Mouse (Mus musculus) stomach, embryonic 16.5 days (tissue): ENCODE measurements around the gene Hbp1. TPM values are rescaled to one million over a fixed set of nuclear protein-coding genes. Genes with fewer than 3 reads are reported as not detected.

Experiments used
- ATAC-seq: fragments of 200-750 bp; cut with Nextera tagmentation; 2 replicates; pipeline ENCODE4 v1.8.0; 2017; ENCODE audit warnings: moderate number of reproducible peaks, moderate TSS enrichment; ENCODE audit not compliant: insufficient read depth, low FRiP score
- H3K27ac ChIP-seq: fragments of 300-500 bp; sonication (generic); 2 replicates; pipeline ENCODE4 v1.5.1; 2014; ENCODE audit warnings: low read length
- H3K27me3 ChIP-seq: fragments of 300-500 bp; sonication (generic); 2 replicates; pipeline ENCODE4 v1.6.1; 2014; ENCODE audit warnings: low read length, control low read depth, mixed read lengths; ENCODE audit not compliant: control insufficient read depth, insufficient read depth
- H3K36me3 ChIP-seq: fragments of 300-500 bp; sonication (generic); 2 replicates; pipeline ENCODE4 v1.6.1; 2014; ENCODE audit warnings: low read length; ENCODE audit not compliant: control insufficient read depth, insufficient read depth
- H3K4me1 ChIP-seq: fragments of 300-500 bp; sonication (generic); 2 replicates; pipeline ENCODE4 v1.6.1; 2014; ENCODE audit warnings: low read length, control low read depth, mixed read lengths; ENCODE audit not compliant: control insufficient read depth, insufficient read depth
- H3K4me2 ChIP-seq: fragments of 300-500 bp; sonication (generic); 2 replicates; pipeline ENCODE4 v1.6.1; 2014; ENCODE audit warnings: low read depth, low read length, mixed read lengths
- H3K4me3 ChIP-seq: fragments of 300-500 bp; sonication (generic); replicated peaks from 2 replicates; pipeline ENCODE4 v1.5.1; 2014; ENCODE audit warnings: mild to moderate bottlenecking, low read length
- H3K9ac ChIP-seq: fragments of 300-500 bp; sonication (generic); 2 replicates; pipeline ENCODE4 v1.6.1; 2014; ENCODE audit warnings: low read length
- H3K9me3 ChIP-seq: fragments of 300-500 bp; sonication (generic); replicated peaks from 2 replicates; pipeline ENCODE4 v1.6.1; 2016; ENCODE audit warnings: low read length, control low read depth; ENCODE audit not compliant: control insufficient read depth
- WGBS: fragments of 180-500 bp; shearing (Covaris S2); extraction: QIAGEN DNeasy Blood & Tissue Kit; methylation state at CpG from one replicate; pipeline ENCODE4 v1.1.7; 2014; 5-methylcytosine and 5-hydroxymethylcytosine counted together
- polyA plus RNA-seq: library from polyadenylated mRNA; unstranded; fragments of >200 nt; fragmentation: Nextera tagmentation; extraction: Ambion mirVana; gene quantifications from 2 replicates; pipeline ENCODE4 v1.2.1, GENCODE M21; 2015

Hbp1 gene
- polyA plus RNA-seq, 1 experiment from 2014 or later = 103 TPM

GRCm38 (mm10) chr12:31924135-31924534 is 26.2 kb downstream of the Hbp1 start:
- no peaks in the 10 kb centered on the region for H3K9me3 ChIP-seq
- 77% methylated on average over 3 of the region's 3 CpGs for WGBS
- H3K4me1 ChIP-seq = no peaks in the 10 kb centered on the region
- H3K9ac ChIP-seq = no peak overlapping the region
- no peak overlapping the region for H3K4me3 ChIP-seq
- no peak for ATAC-seq
- H3K36me3 ChIP-seq = peaks cover 10% of the 10 kb centered on the region; the same call in 1 of the 2 replicates
- H3K27ac ChIP-seq = no peak overlapping the region
- no peak overlapping the region for H3K4me2 ChIP-seq
- H3K27me3 ChIP-seq = no peaks in the 10 kb centered on the region

- H3K4me2 ChIP-seq = no peak overlapping the region
- no peak overlapping the region for H3K4me3 ChIP-seq
- no peak; the same call in 1 of the 2 replicates for ATAC-seq
Measured at GRCm38 (mm10) chr12:31920464-31921405, 29.6 kb downstream of the Hbp1 start.

GRCm38 (mm10) chr12:31917245-31917644 is 33.1 kb downstream of the Hbp1 start:
- no peak overlapping the region for H3K27ac ChIP-seq
- H3K9me3 ChIP-seq = no peaks in the 10 kb centered on the region
- no peak overlapping the region for H3K4me2 ChIP-seq
- no peaks in the 10 kb centered on the region for H3K36me3 ChIP-seq
- ATAC-seq = no peak
- H3K4me3 ChIP-seq = no peak overlapping the region
- WGBS = 73% methylated on average over 5 of the region's 5 CpGs
- H3K4me1 ChIP-seq = no peaks in the 10 kb centered on the region
- H3K27me3 ChIP-seq = no peaks in the 10 kb centered on the region
- H3K9ac ChIP-seq = no peak overlapping the region

More at GRCm38 (mm10) chr12:31920464-31921405, 29.6 kb downstream of the Hbp1 start:
- H3K27me3 ChIP-seq = no peaks in the 10 kb centered on the region
- H3K9ac ChIP-seq = no peak overlapping the region
- H3K4me1 ChIP-seq = no peaks in the 10 kb centered on the region
- WGBS = 79% methylated on average over 18 of the region's 18 CpGs
- H3K9me3 ChIP-seq = no peaks in the 10 kb centered on the region
- no peak overlapping the region for H3K27ac ChIP-seq
- peaks cover 5% of the 10 kb centered on the region; the same call in 1 of the 2 replicates for H3K36me3 ChIP-seq

GRCm38 (mm10) chr12:31916691-31917090 is 33.6 kb downstream of the Hbp1 start:
- Histone ChIP-seq H3K9me3 (no peaks in the 10 kb centered on the region), H3K36me3 (no peaks in the 10 kb centered on the region), H3K9ac (no peak overlapping the region), H3K4me1 (no peaks in the 10 kb centered on the region), H3K27me3 (no peaks in the 10 kb centered on the region), H3K27ac (no peak overlapping the region), H3K4me3 (no peak overlapping the region), H3K4me2 (no peak overlapping the region)
- no peak for ATAC-seq
- WGBS = 87% methylated on average over 5 of the region's 5 CpGs

- no peak for ATAC-seq
Measured at GRCm38 (mm10) chr12:31913614-31914013, 36.7 kb downstream of the Hbp1 start.

GRCm38 (mm10) chr12:31912966-31913551 is 37.3 kb downstream of the Hbp1 start:
- Histone ChIP-seq H3K4me2 (no peak overlapping the region), H3K4me1 (no peaks in the 10 kb centered on the region), H3K27me3 (no peaks in the 10 kb centered on the region), H3K36me3 (no peaks in the 10 kb centered on the region), H3K27ac (no peak overlapping the region), H3K9me3 (no peaks in the 10 kb centered on the region), H3K9ac (no peak overlapping the region), H3K4me3 (no peak overlapping the region)
- ATAC-seq = no peak
- WGBS = 82% methylated on average over 6 of the region's 6 CpGs

More at GRCm38 (mm10) chr12:31913614-31914013, 36.7 kb downstream of the Hbp1 start:
- H3K4me1 ChIP-seq = no peaks in the 10 kb centered on the region
- 55% methylated on average over 4 of the region's 4 CpGs for WGBS
- H3K9ac ChIP-seq = no peak overlapping the region
- H3K4me2 ChIP-seq = no peak overlapping the region
- no peak overlapping the region for H3K4me3 ChIP-seq
- H3K27me3 ChIP-seq = no peaks in the 10 kb centered on the region
- H3K36me3 ChIP-seq = no peaks in the 10 kb centered on the region
- H3K27ac ChIP-seq = no peak overlapping the region
- no peaks in the 10 kb centered on the region for H3K9me3 ChIP-seq

GRCm38 (mm10) chr12:31907436-31907835 is 42.9 kb downstream of the Hbp1 start:
- Histone ChIP-seq H3K4me2 (no peak overlapping the region), H3K9ac (no peak overlapping the region), H3K4me1 (no peaks in the 10 kb centered on the region), H3K27ac (no peak overlapping the region), H3K9me3 (no peaks in the 10 kb centered on the region), H3K4me3 (no peak overlapping the region), H3K36me3 (no peaks in the 10 kb centered on the region), H3K27me3 (no peaks in the 10 kb centered on the region)
- WGBS = 87% methylated on average over 2 of the region's 2 CpGs
- ATAC-seq = no peak

GRCm38 (mm10) chr12:31905696-31906551 is 44.4 kb downstream of the Hbp1 start:
- H3K9me3 ChIP-seq = no peaks in the 10 kb centered on the region
- H3K27me3 ChIP-seq = no peaks in the 10 kb centered on the region
- no peaks in the 10 kb centered on the region for H3K4me1 ChIP-seq
- no peaks in the 10 kb centered on the region for H3K36me3 ChIP-seq
- WGBS = 58% methylated on average over 6 of the region's 6 CpGs
- H3K4me2 ChIP-seq = no peak overlapping the region
- no peak overlapping the region for H3K4me3 ChIP-seq
- no peak for ATAC-seq
- H3K9ac ChIP-seq = no peak overlapping the region
- H3K27ac ChIP-seq = no peak overlapping the region
